11 mouse cellular contexts compared by ENCODE assay signal in the genomic region with DNA sequence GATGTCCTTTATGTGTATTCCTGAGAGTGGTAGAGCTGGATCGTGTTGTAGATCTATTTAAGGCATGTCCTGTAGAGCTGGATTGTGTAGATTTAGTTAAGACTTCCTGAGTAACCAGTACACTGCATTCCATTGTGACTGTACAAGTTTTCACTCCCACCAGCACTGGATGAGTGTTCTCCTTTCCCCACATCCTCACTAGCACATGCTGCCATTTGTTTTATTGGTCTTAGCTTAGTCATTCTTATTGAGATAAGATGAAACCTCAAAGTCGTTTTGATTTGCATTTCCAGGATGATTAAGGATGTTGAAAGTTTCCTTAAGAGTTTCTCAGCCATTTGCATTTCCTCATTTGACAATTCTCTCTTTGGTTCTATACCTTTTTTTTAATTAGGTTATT.
"Had no signal": no experiment of that assay in that cellular context is flagged by ENCODE, and none has a peak within 500 bp of the region (broad histone marks: within the 10 kb centered on the region; RNA-seq: fewer than 3 reads in every experiment).

No protein-coding gene starts in this region.

- DNase-seq: lung, adult 18-20 months; lung, embryonic 14.5 days; lung, postnatal 10 days; lung, postnatal 4 days; midbrain, embryonic 14.5 days; retina, postnatal 1 day; right cerebral cortex, adult 18-20 months; right cerebral cortex, postnatal 25 days; thymus, adult 18-20 months; thymus, postnatal 14 days; thymus, postnatal 36 days had no signal
